Mouse (Mus musculus): ENCODE data around the gene Zmym5. TPM values are rescaled to one million over a fixed set of nuclear protein-coding genes. Genes with fewer than 3 reads are reported as not detected.
"Not testable (repeated sequence)": the region's sequence is repeated elsewhere in the genome, so short reads cannot be mapped to it uniquely, and the experiment has no call there.

Zmym5 gene
- total and polyA plus RNA-seq, 3 experiments, result 2.1 to 49.9 (median 28.6) TPM

DNA sequence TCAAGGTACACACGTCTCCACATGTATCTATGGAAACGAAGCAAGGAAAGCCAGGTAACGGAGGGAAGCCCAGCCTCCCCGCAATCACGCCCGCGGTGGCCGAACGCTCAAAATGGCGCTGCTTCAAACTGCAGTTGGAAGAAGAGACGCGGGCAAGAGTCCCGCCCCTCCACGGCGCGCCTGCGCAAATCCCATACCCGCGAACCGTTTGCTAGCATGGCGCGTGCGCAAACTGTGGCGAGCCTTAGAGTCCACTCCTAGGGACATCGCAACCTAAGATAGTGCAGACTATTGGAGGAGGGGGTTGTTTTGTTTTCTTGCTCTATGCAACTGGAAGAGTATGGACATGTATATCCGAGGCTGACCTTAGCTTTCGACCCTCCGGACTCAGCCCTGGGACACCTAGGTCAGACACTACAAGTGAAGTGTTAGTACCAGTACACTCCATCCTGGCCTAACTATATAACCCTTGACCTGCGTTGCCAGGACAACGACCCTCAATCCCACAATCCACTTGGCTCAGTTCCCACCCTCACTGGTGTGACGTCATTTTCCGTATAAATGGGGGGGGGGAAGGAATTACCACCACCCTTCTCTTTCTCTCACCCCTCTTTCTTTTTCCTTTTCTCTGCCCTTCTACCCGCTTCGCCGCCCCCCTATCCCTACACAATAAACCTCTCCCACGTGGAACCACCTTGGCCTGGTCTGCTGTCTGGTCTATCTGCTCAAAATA lies 33.1 kb downstream of the Zmym5 start, which contains the start of gene Pspc1:
Gene Pspc1, minus strand, starts transcription at position 117 of the 733 bp plus-strand sequence.
- peak; percentile 68 for DNase-seq (ENCODE audit: low spot score)
- TF ChIP-seq GATA2 (IDR thresholded peaks at IDR 0.05; ENCODE audit: borderline replicate concordance, low read depth, low read length), result no peak
- TF ChIP-seq POLR2AphosphoS5 (IDR thresholded peaks at IDR 0.05; ENCODE audit: insufficient replicate concordance, low read depth, low read length), result 0 out of 2 replicates have a peak, but pooled peaks have one; percentile 31
- Histone ChIP-seq H3K36me3 (replicated peaks) (peaks cover 18% of the 10 kb centered on the region), H3K4me1 (ENCODE audit: insufficient read depth, low read depth, low read length) (peaks cover 28% of the 10 kb centered on the region), H3K27me3 (ENCODE audit: insufficient read depth, low read length) (no peaks in the 10 kb centered on the region), H3K4me3 (ENCODE audit: low read depth, low read length) (peak within 1 kb of the TSS; percentile 96), H3K9me3 (replicated peaks) (no peaks in the 10 kb centered on the region)
- peak; percentile 89 for ATAC-seq (ENCODE audit: extremely low read depth, insufficient number of reproducible peaks, low FRiP score, poor library complexity, severe bottlenecking)

DNA sequence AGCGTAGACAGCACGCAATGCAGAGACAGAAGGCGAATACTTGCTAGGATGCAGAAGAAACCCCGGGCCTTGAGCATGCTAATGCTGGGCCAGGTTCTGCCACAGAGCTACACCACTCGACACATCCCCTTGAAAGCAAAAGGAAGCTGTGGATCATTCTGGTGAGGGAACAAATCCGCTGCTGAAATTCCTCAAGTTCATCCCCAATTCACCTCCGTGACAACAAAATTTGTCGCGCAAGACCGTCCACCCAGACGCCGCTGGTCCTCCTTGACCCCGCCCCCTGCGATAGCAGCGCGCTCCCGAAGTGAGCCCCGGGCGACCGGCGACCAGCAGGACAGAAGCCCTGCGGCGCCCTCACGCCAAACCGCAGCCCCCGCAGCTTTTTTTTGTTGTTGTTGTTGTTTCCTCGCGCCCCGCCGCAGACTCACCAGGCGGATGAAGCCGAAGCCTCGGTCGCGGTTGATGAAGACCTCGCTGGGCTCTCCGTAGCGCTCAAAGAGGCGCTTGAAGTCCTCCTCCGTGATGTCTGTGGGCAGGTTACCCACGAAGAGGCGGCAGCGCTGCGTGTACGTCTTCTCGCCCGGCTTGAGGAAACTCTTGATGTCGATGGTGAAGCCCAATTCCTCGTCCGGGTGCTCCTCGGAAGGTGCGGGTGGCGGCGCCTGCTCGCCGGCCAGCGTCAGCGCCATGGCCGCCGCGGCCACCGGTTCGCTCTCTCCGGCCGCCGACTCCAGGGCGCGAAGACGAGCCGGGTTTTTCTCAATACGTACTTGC lies 34.0 kb downstream of the Zmym5 start:
- peaks cover 35% of the 10 kb centered on the region for H3K4me1 ChIP-seq (ENCODE audit: insufficient read depth, low read depth, low read length)
- TF ChIP-seq TAL1 (conservative IDR thresholded peaks at IDR 0.05; ENCODE audit: low read depth, low read length), result no peak
- TF ChIP-seq GATA2 (IDR thresholded peaks at IDR 0.05; ENCODE audit: borderline replicate concordance, low read depth, low read length), result no peak
- TF ChIP-seq CTCF (IDR thresholded peaks at IDR 0.05; ENCODE audit: low read depth, low read length), result no peak
- no peak for TF ChIP-seq GATA1 (IDR thresholded peaks at IDR 0.05; ENCODE audit: borderline replicate concordance, low read length)
- TF ChIP-seq POLR2AphosphoS5 (IDR thresholded peaks at IDR 0.05; ENCODE audit: insufficient replicate concordance, low read depth, low read length), result no peak
- DNase-seq (ENCODE audit: low spot score) (peak; percentile 36), ATAC-seq (ENCODE audit: extremely low read depth, insufficient number of reproducible peaks, low FRiP score, poor library complexity, severe bottlenecking) (no peak)
- peaks cover 25% of the 10 kb centered on the region for H3K36me3 ChIP-seq (replicated peaks)
- H3K27me3 ChIP-seq (ENCODE audit: insufficient read depth, low read length), result no peaks in the 10 kb centered on the region
- no peaks in the 10 kb centered on the region for H3K9me3 ChIP-seq (replicated peaks)
- peak overlapping the region; percentile 96 for H3K4me3 ChIP-seq (ENCODE audit: low read depth, low read length)

DNA sequence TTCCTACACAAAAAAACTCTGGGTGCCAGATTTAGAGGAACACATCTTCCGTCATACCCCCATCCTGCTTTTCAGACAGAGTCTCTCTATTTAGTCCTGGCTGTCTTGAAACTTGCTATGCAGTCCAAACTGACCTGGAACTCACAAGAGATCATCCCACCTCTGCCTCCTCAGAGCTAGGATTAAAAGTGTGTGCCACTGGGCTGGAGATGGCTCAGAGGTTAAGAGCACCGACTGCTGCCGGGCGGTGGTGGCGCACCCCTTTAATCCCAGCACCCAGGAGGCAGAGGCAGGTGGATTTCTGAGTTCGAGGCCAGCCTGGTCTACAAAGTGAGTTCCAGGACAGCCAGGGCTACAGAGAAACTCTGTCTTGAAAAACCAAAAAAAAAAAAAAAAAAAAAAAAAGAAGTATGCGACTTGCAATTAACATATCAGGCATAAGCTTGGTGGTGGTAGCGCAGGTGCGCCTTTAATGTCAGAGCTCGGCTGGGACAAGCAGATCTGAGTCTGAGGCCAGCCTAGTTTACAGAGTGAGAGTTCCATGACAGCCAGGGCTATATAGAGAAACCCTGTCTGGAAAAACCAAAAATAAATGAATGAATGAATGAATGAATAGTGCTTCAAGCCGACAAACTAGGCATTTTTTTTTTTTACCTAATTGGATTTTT lies 34.8 kb downstream of the Zmym5 start:
- H3K4me1 ChIP-seq (ENCODE audit: insufficient read depth, low read depth, low read length), result peaks cover 36% of the 10 kb centered on the region
- peaks cover 30% of the 10 kb centered on the region for H3K36me3 ChIP-seq (replicated peaks)
- peak overlapping the region; percentile 96 for H3K4me3 ChIP-seq (ENCODE audit: low read depth, low read length)
- ATAC-seq (ENCODE audit: extremely low read depth, insufficient number of reproducible peaks, low FRiP score, poor library complexity, severe bottlenecking), result no peak
- H3K9me3 ChIP-seq (replicated peaks), result no peaks in the 10 kb centered on the region
- no peak for DNase-seq (ENCODE audit: low spot score)
- H3K27me3 ChIP-seq (ENCODE audit: insufficient read depth, low read length), result no peaks in the 10 kb centered on the region
- no peak for TF ChIP-seq CTCF (IDR thresholded peaks at IDR 0.05; ENCODE audit: low read depth, low read length)

DNA sequence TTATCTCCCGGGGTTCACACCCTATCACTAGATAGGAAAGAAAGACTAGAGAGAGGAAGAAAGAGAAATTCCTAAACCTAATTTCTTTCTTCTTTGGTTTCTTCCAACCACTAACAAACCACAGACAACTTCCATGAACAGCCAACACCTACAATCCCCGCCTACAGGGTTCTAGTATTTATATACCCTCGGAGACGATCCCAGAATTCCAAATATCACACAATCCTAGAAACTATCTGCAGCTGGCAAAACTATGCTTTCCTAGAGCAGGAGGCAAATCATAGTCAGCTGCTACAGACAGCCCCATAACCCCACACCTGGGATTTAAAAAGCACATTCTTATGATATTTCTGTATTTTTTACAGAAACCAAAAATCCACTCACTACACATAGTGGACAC lies 36.1 kb downstream of the Zmym5 start:
- H3K4me1 ChIP-seq (ENCODE audit: insufficient read depth, low read depth, low read length), result peaks cover 36% of the 10 kb centered on the region
- no peak for ATAC-seq (ENCODE audit: extremely low read depth, insufficient number of reproducible peaks, low FRiP score, poor library complexity, severe bottlenecking)
- H3K4me3 ChIP-seq (ENCODE audit: low read depth, low read length), result no peak overlapping the region
- H3K9me3 ChIP-seq (replicated peaks), result no peaks in the 10 kb centered on the region
- no peaks in the 10 kb centered on the region for H3K27me3 ChIP-seq (ENCODE audit: insufficient read depth, low read length)
- peaks cover 41% of the 10 kb centered on the region for H3K36me3 ChIP-seq (replicated peaks)
- TF ChIP-seq TAL1 (conservative IDR thresholded peaks at IDR 0.05; ENCODE audit: low read depth, low read length), result no peak
- no peak for DNase-seq (ENCODE audit: low spot score)

DNA sequence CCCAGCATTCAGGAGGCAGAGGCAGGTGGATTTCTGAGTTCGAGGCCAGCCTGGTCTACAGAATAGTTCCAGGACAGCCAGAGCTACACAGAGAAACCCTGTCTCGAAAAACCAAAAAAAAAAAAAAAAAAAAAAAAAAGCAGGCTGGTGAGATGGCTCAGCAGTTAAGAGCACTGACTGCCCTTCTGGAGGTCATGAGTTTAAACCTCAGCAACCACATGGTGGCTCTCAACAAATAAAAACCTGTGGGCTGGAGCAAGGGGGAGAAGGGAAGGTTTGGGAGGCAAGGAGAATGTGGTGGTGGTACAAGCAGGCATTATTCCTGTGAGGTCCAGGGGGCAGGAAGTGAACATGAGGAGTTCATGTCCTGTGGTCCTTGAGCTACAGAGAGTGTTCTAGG lies 45.1 kb downstream of the Zmym5 start:
- DNase-seq (ENCODE audit: low spot score); ATAC-seq (ENCODE audit: extremely low read depth, insufficient number of reproducible peaks, low FRiP score, poor library complexity, severe bottlenecking); H3K4me3 ChIP-seq (ENCODE audit: low read depth, low read length); H3K27me3 ChIP-seq (ENCODE audit: insufficient read depth, low read length); H3K9me3 ChIP-seq (replicated peaks): not testable (repeated sequence)
- Histone ChIP-seq H3K4me1 (ENCODE audit: insufficient read depth, low read depth, low read length) (peaks cover 12% of the 10 kb centered on the region), H3K36me3 (replicated peaks) (peaks cover 75% of the 10 kb centered on the region)

DNA sequence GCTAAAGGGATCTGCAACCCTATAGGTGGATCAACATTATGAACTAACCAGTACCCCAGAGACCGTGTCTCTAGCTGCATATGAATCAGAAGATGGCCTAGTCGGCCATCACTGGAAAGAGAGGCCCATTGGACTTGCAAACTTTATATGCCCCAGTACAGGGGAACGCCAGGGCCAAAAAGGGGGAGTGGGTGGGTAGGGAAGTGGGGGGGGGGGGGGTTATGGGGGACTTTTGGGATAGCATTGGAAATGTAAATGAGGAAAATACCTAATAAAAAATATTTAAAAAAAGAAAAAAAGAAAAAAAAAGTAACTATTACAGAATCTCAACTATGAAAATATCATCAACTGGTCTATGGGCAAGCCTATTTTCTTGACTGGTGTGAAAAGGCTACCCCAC lies 46.4 kb downstream of the Zmym5 start:
- not testable (repeated sequence) for DNase-seq (ENCODE audit: low spot score); ATAC-seq (ENCODE audit: extremely low read depth, insufficient number of reproducible peaks, low FRiP score, poor library complexity, severe bottlenecking); H3K9me3 ChIP-seq (replicated peaks); H3K27me3 ChIP-seq (ENCODE audit: insufficient read depth, low read length); H3K4me3 ChIP-seq (ENCODE audit: low read depth, low read length)
- H3K4me1 ChIP-seq (ENCODE audit: insufficient read depth, low read depth, low read length), result peaks cover 12% of the 10 kb centered on the region
- H3K36me3 ChIP-seq (replicated peaks), result peaks cover 77% of the 10 kb centered on the region

DNA sequence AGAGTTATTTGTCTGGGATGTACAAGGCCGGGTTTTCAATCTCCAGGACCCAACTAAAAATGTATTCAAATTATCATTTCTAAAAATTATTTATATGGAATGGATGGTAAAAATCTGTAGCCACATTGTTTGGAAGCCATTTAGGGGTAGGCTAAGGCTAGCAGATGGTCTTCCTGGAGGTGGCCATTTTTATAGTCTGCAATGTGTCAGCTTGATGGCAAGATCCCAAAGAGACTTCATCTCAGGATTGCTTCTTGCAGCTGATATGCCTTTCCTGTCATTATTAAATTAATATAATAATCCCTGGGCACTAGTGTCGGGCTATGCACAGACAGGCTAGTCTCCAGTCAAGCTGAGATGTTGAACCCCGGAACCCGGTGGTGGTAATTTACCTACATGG lies 60.2 kb downstream of the Zmym5 start:
- TF ChIP-seq GATA2 (IDR thresholded peaks at IDR 0.05; ENCODE audit: borderline replicate concordance, low read depth, low read length), result no peak
- TF ChIP-seq POLR2AphosphoS5 (IDR thresholded peaks at IDR 0.05; ENCODE audit: insufficient replicate concordance, low read depth, low read length), result no peak
- TF ChIP-seq TAL1 (conservative IDR thresholded peaks at IDR 0.05; ENCODE audit: low read depth, low read length), result no peak
- TF ChIP-seq CTCF (IDR thresholded peaks at IDR 0.05; ENCODE audit: low read depth, low read length), result no peak
- Histone ChIP-seq H3K36me3 (replicated peaks) (peaks cover 76% of the 10 kb centered on the region), H3K27me3 (ENCODE audit: insufficient read depth, low read length) (no peaks in the 10 kb centered on the region), H3K9me3 (replicated peaks) (no peaks in the 10 kb centered on the region), H3K4me3 (ENCODE audit: low read depth, low read length) (no peak overlapping the region), H3K4me1 (ENCODE audit: insufficient read depth, low read depth, low read length) (no peaks in the 10 kb centered on the region)
- ATAC-seq (ENCODE audit: extremely low read depth, insufficient number of reproducible peaks, low FRiP score, poor library complexity, severe bottlenecking) (no peak), DNase-seq (ENCODE audit: low spot score) (no peak)

Other genes starting within 250 kb of the Zmym5 start
- 13.0 and 17.4 TPM in 2 replicates for gene Cenpj, start 236.3 kb downstream of the Zmym5 start, total RNA-seq (2014; fragmentation: Nextera tagmentation)
- gene Cenpj, start 236.3 kb downstream of the Zmym5 start, total RNA-seq (2017), result 13.7 and 18.8 TPM in 2 replicates
- 0.34 and 0.48 TPM in 2 replicates for gene Cenpj, start 236.3 kb downstream of the Zmym5 start, polyA plus RNA-seq (2012)
- gene Parp4, start 236.1 kb downstream of the Zmym5 start, total RNA-seq (2014; fragmentation: Nextera tagmentation), result 29.1 and 30.8 TPM in 2 replicates
- 6.9 TPM in 2 replicates for gene Parp4, start 236.1 kb downstream of the Zmym5 start, total RNA-seq (2017)
- gene Parp4, start 236.1 kb downstream of the Zmym5 start, polyA plus RNA-seq (2012), result 1.2 and 1.4 TPM in 2 replicates
- gene Mphosph8, start 143.5 kb downstream of the Zmym5 start, total RNA-seq (2014; fragmentation: Nextera tagmentation), result 64.3 and 70.9 TPM in 2 replicates
- gene Mphosph8, start 143.5 kb downstream of the Zmym5 start, total RNA-seq (2017), result 40.3 and 45.1 TPM in 2 replicates
- 7.9 and 9.6 TPM in 2 replicates for gene Mphosph8, start 143.5 kb downstream of the Zmym5 start, polyA plus RNA-seq (2012)
- 87.9 and 104 TPM in 2 replicates for gene Pspc1, start 33.4 kb downstream of the Zmym5 start, total RNA-seq (2014; fragmentation: Nextera tagmentation)
- 49.7 and 67.7 TPM in 2 replicates for gene Pspc1, start 33.4 kb downstream of the Zmym5 start, total RNA-seq (2017)
- gene Pspc1, start 33.4 kb downstream of the Zmym5 start, polyA plus RNA-seq (2012), result 10.4 and 11.5 TPM in 2 replicates
- 118 and 147 TPM in 2 replicates for gene Zmym2, start 74.9 kb upstream of the Zmym5 start, total RNA-seq (2014; fragmentation: Nextera tagmentation)
- 57.3 and 58.1 TPM in 2 replicates for gene Zmym2, start 74.9 kb upstream of the Zmym5 start, total RNA-seq (2017)
- gene Zmym2, start 74.9 kb upstream of the Zmym5 start, polyA plus RNA-seq (2012), result 0.97 and 2.1 TPM in 2 replicates
- not detected in 2 replicates for gene Gja3, start 246.4 kb upstream of the Zmym5 start, total RNA-seq (2014; fragmentation: Nextera tagmentation)
- gene Gja3, start 246.4 kb upstream of the Zmym5 start, total RNA-seq (2017), result not detected in 2 replicates
- gene Gja3, start 246.4 kb upstream of the Zmym5 start, polyA plus RNA-seq (2012), result not detected in 2 replicates